Mouse (Mus musculus): ENCODE measurements around the gene Cd151.

Cd151 gene

GRCm38 (mm10) chr7:141467230-141468030 lies at the start of gene Cd151:
Gene Cd151, plus strand, starts transcription at chr7:141467392.
- DNase-seq (ENCODE audit: low read depth, low spot score) = peak; percentile 69

- DNase-seq (ENCODE audit: low read depth, low spot score) = no peak
These were observed 49.2 kb upstream of the Cd151 start for GRCm38 (mm10) chr7:141417731-141418681.

- peak; percentile 71 for DNase-seq (ENCODE audit: low read depth, low spot score)
These were observed 48.2 kb upstream of the Cd151 start for GRCm38 (mm10) chr7:141418970-141419369.

- no peak for DNase-seq (ENCODE audit: low read depth, low spot score)
These were observed 47.0 kb upstream of the Cd151 start for GRCm38 (mm10) chr7:141420030-141420702.

- DNase-seq (ENCODE audit: low read depth, low spot score) = no peak
These were observed 43.4 kb upstream of the Cd151 start for GRCm38 (mm10) chr7:141423811-141424210.

- no peak for DNase-seq (ENCODE audit: low read depth, low spot score)
These were observed 40.1 kb upstream of the Cd151 start for GRCm38 (mm10) chr7:141426948-141427730.

- no peak for DNase-seq (ENCODE audit: low read depth, low spot score)
These were observed 38.5 kb upstream of the Cd151 start for GRCm38 (mm10) chr7:141428701-141429100.

- peak; percentile 99 for DNase-seq (ENCODE audit: low read depth, low spot score)
These were observed 37.9 kb upstream of the Cd151 start, which contains the start of gene Cend1 for GRCm38 (mm10) chr7:141429310-141429709. Gene Cend1, minus strand, starts transcription at chr7:141429491.

- no peak for DNase-seq (ENCODE audit: low read depth, low spot score)
These were observed 37.2 kb upstream of the Cd151 start for GRCm38 (mm10) chr7:141429840-141430584.

- no peak for DNase-seq (ENCODE audit: low read depth, low spot score)
These were observed 36.5 kb upstream of the Cd151 start for GRCm38 (mm10) chr7:141430585-141431240.

- DNase-seq (ENCODE audit: low read depth, low spot score) = no peak
These were observed 35.6 kb upstream of the Cd151 start for GRCm38 (mm10) chr7:141431434-141432185.

GRCm38 (mm10) chr7:141432186-141432611 lies 35.0 kb upstream of the Cd151 start:
- DNase-seq (ENCODE audit: low read depth, low spot score) = peak; percentile 58

GRCm38 (mm10) chr7:141432741-141433516 lies 34.3 kb upstream of the Cd151 start:
- DNase-seq (ENCODE audit: low read depth, low spot score) = peak; percentile 97

- DNase-seq (ENCODE audit: low read depth, low spot score) = peak; percentile 60
These were observed 33.4 kb upstream of the Cd151 start for GRCm38 (mm10) chr7:141433517-141434400.

- DNase-seq (ENCODE audit: low read depth, low spot score) = peak; percentile 95
These were observed 32.7 kb upstream of the Cd151 start for GRCm38 (mm10) chr7:141434464-141434863.

GRCm38 (mm10) chr7:141435129-141435855 lies 31.9 kb upstream of the Cd151 start:
- peak; percentile 90 for DNase-seq (ENCODE audit: low read depth, low spot score)
